Mouse (Mus musculus): ENCODE measurements around the gene Stx8.

Stx8 gene

GRCm38 (mm10) chr11:68036133-68036959, 70.4 kb downstream of the Stx8 start:
- no peak for DNase-seq (ENCODE audit: low spot score)

- DNase-seq (ENCODE audit: low spot score), result no peak
Observed at GRCm38 (mm10) chr11:68037093-68037492, 71.1 kb downstream of the Stx8 start.

GRCm38 (mm10) chr11:68038101-68038500, 72.1 kb downstream of the Stx8 start:
- DNase-seq (ENCODE audit: low spot score), result no peak

GRCm38 (mm10) chr11:68044181-68044580, 78.2 kb downstream of the Stx8 start:
- DNase-seq (ENCODE audit: low spot score), result no peak

GRCm38 (mm10) chr11:68046916-68047315, 80.9 kb downstream of the Stx8 start:
- no peak for DNase-seq (ENCODE audit: low spot score)

GRCm38 (mm10) chr11:68049261-68050165, 83.5 kb downstream of the Stx8 start:
- no peak for DNase-seq (ENCODE audit: low spot score)

GRCm38 (mm10) chr11:68050725-68051124, 84.7 kb downstream of the Stx8 start:
- DNase-seq (ENCODE audit: low spot score), result no peak

GRCm38 (mm10) chr11:68051305-68051704, 85.3 kb downstream of the Stx8 start:
- DNase-seq (ENCODE audit: low spot score), result no peak

- no peak for DNase-seq (ENCODE audit: low spot score)
Observed at GRCm38 (mm10) chr11:68058466-68059201, 92.6 kb downstream of the Stx8 start.

GRCm38 (mm10) chr11:68060651-68061050, 94.7 kb downstream of the Stx8 start:
- no peak for DNase-seq (ENCODE audit: low spot score)

- DNase-seq (ENCODE audit: low spot score), result no peak
Observed at GRCm38 (mm10) chr11:68062116-68062515, 96.1 kb downstream of the Stx8 start.

- DNase-seq (ENCODE audit: low spot score), result no peak
Observed at GRCm38 (mm10) chr11:68067806-68068205, 101.8 kb downstream of the Stx8 start.

- no peak for DNase-seq (ENCODE audit: low spot score)
Observed at GRCm38 (mm10) chr11:68070086-68070485, 104.1 kb downstream of the Stx8 start.

GRCm38 (mm10) chr11:68071836-68072235, 105.8 kb downstream of the Stx8 start:
- no peak for DNase-seq (ENCODE audit: low spot score)

- no peak for DNase-seq (ENCODE audit: low spot score)
Observed at GRCm38 (mm10) chr11:68072597-68073210, 106.7 kb downstream of the Stx8 start.

- no peak for DNase-seq (ENCODE audit: low spot score)
Observed at GRCm38 (mm10) chr11:68074686-68075085, 108.7 kb downstream of the Stx8 start.

GRCm38 (mm10) chr11:68075331-68075730, 109.3 kb downstream of the Stx8 start:
- DNase-seq (ENCODE audit: low spot score), result no peak

GRCm38 (mm10) chr11:68079756-68080155, 113.8 kb downstream of the Stx8 start:
- no peak for DNase-seq (ENCODE audit: low spot score)

GRCm38 (mm10) chr11:68080999-68081398, 115.0 kb downstream of the Stx8 start:
- DNase-seq (ENCODE audit: low spot score), result no peak

- no peak for DNase-seq (ENCODE audit: low spot score)
Observed at GRCm38 (mm10) chr11:68082756-68083155, 116.8 kb downstream of the Stx8 start.

GRCm38 (mm10) chr11:68083562-68083961, 117.6 kb downstream of the Stx8 start:
- DNase-seq (ENCODE audit: low spot score), result no peak

GRCm38 (mm10) chr11:68086221-68086620, 120.2 kb downstream of the Stx8 start:
- no peak for DNase-seq (ENCODE audit: low spot score)
